Mouse (Mus musculus): ENCODE measurements around the gene Ssbp2. TPM values are rescaled to one million over a fixed set of nuclear protein-coding genes. Genes with fewer than 3 reads are reported as not detected.

Gene Ssbp2
- polyA plus RNA-seq, 1 experiment = 2.5 TPM

DNA sequence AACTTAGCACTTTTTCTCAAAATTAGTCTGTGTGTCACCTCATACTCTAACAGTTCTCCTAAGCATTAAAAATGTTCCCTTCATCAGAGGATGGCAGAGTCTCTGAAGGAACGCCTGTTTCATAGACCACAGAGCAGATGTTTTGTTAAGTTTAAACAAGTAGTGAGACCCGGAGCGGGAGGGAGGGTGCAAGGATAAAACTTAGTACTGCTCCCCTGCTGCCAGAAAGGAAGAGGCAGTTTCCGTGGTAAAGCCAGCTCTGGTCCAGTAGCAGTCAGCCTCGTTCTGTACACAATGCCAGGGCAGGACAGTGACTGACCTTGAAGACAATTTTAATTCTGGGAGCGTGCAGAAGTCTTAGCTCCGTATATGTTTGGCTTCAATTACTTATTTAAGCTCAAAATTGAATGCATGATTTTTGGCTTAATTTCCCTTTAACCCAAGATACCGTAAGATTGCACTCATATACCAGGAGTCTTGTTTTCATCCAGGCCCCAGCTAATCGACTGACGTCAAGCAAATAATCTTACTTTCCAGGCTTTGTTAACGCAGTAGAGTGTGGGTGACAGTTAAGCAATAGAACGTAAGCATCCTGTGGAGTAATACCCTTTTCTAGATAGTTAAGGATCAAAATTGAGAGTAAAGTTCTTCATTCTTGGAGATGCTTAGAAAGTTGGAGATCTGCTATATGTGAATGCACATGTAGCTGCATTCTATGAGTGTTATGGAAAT is 42.7 kb downstream of the Ssbp2 start:
- H3K27me3 ChIP-seq (ENCODE audit: control insufficient read depth) = no peaks in the 10 kb centered on the region
- H3K4me1 ChIP-seq (ENCODE audit: control insufficient read depth) = peaks cover 9% of the 10 kb centered on the region
- TF ChIP-seq TAL1 (IDR thresholded peaks at IDR 0.05; ENCODE audit: low read length) = no peak
- H3K36me3 ChIP-seq (ENCODE audit: control insufficient read depth) = peaks cover 9% of the 10 kb centered on the region
- no peaks in the 10 kb centered on the region for H3K9me3 ChIP-seq (ENCODE audit: control insufficient read depth, low read length)
- no peak overlapping the region for H3K4me3 ChIP-seq (replicated peaks)

DNA sequence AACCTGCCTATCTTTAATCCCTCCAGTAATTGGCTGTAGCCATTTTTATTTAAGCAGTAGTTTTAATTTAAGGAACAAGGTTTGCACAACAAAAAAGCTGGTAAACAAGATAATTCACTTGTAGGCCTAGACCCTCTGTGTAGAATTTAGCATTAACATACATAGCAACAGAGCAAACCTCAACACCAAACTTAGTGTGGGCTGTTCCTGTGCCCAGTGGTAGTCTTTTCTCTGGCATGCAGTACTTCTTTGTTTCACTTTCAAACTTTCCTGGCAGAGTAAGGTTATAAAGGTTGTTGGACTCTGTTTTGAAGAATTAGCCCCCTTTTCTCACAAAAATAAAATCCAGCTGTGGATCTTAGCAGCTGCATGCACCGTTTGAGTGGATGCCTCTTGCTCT is 48.9 kb downstream of the Ssbp2 start:
- no peak for TF ChIP-seq GATA1 (IDR thresholded peaks at IDR 0.05; ENCODE audit: low read length)
- no peak for TF ChIP-seq TAL1 (IDR thresholded peaks at IDR 0.05; ENCODE audit: low read length)
- Histone ChIP-seq H3K27me3 (ENCODE audit: control insufficient read depth) (no peaks in the 10 kb centered on the region), H3K4me3 (replicated peaks) (no peak overlapping the region), H3K4me1 (ENCODE audit: control insufficient read depth) (peaks cover 16% of the 10 kb centered on the region), H3K9me3 (ENCODE audit: control insufficient read depth, low read length) (no peaks in the 10 kb centered on the region), H3K36me3 (ENCODE audit: control insufficient read depth) (no peaks in the 10 kb centered on the region)

DNA sequence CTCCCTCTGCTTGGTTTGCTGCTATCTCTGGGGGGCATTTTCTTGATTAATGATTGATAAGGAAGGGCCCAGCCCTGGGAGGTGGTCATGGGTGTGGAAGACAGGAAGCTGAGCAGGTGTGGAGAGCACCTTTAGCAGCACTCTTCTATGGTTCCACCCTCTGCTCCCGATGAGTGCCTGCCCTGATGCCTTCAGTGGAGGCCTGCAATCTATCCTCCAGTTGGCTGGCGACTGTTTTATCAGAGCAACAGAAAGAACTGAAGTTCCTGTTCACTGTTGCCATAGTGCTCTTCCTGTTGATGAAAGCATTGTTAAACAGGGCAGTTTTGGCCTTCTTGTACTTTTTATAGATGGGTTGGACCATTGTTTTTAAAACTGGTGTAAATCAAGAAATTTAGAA is 49.4 kb downstream of the Ssbp2 start:
- H3K27me3 ChIP-seq (ENCODE audit: control insufficient read depth) = no peaks in the 10 kb centered on the region
- H3K36me3 ChIP-seq (ENCODE audit: control insufficient read depth) = no peaks in the 10 kb centered on the region
- TF ChIP-seq TAL1 (IDR thresholded peaks at IDR 0.05; ENCODE audit: low read length) (no peak), GATA1 (IDR thresholded peaks at IDR 0.05; ENCODE audit: low read length) (no peak)
- H3K4me1 ChIP-seq (ENCODE audit: control insufficient read depth) = peaks cover 16% of the 10 kb centered on the region
- H3K4me3 ChIP-seq (replicated peaks) = no peak overlapping the region
- H3K9me3 ChIP-seq (ENCODE audit: control insufficient read depth, low read length) = no peaks in the 10 kb centered on the region

DNA sequence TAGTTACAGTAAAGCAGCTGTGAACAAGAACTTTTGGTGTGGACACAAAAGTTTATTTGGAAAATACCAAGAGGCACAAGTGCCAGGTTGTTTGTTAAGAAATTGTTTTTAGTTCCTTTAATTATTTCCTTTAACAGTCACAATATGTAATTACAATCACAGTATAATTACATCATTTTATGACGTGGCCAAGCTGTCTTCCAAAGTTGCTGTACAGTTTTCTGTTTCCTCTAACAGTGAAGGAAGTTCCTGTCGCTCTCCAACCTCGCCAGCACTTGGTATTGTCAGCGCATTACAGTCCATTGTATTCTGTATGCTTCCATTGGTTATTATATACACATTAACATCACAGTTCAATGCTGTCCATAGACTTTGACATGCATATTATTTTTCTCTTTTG is 54.9 kb downstream of the Ssbp2 start:
- no peaks in the 10 kb centered on the region; the same call in 1 of the 2 replicates for H3K36me3 ChIP-seq (ENCODE audit: control insufficient read depth)
- H3K4me1 ChIP-seq (ENCODE audit: control insufficient read depth) = peaks cover 12% of the 10 kb centered on the region
- H3K27me3 ChIP-seq (ENCODE audit: control insufficient read depth) = no peaks in the 10 kb centered on the region
- TF ChIP-seq TAL1 (IDR thresholded peaks at IDR 0.05; ENCODE audit: low read length) = no peak
- TF ChIP-seq GATA1 (IDR thresholded peaks at IDR 0.05; ENCODE audit: low read length) = no peak
- H3K9me3 ChIP-seq (ENCODE audit: control insufficient read depth, low read length) = no peaks in the 10 kb centered on the region
- no peak overlapping the region for H3K4me3 ChIP-seq (replicated peaks)

DNA sequence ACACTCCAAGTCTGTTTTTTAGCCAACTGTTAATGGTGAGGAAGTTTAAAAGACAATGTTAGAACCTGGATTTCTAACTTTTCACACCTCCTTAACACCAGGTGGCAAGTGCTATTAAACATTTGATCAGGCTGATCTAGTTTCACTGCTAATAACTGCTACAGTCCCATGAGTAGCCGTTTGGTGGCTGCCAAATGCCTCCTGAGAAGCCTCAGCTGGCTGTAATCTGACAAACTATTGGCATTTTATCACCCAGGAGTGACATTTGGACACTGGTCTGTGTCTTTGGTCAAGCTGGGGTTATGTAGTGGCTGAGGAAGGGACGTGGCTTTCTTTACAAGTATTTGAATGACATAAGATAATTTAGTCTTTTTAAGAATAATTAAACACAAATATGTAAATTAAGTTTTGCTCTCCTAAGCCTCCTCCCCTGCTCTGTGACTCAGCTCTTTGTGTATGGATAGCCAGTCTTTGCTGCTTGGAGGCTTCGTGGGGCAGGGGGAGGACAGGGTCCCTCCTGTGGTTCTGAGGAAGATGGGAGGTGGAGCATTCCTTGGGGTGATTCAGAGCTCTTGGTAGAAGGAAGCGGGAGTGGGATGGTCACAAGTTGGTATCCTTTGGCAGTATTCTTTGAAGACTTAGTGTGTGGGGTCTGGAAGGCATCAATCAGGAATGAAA is 60.1 kb downstream of the Ssbp2 start:
- peaks cover 6% of the 10 kb centered on the region for H3K36me3 ChIP-seq (ENCODE audit: control insufficient read depth)
- H3K4me1 ChIP-seq (ENCODE audit: control insufficient read depth) = peaks cover 24% of the 10 kb centered on the region
- H3K4me3 ChIP-seq (replicated peaks) = no peak overlapping the region
- TF ChIP-seq TAL1 (IDR thresholded peaks at IDR 0.05; ENCODE audit: low read length) (no peak), GATA1 (IDR thresholded peaks at IDR 0.05; ENCODE audit: low read length) (no peak)
- no peaks in the 10 kb centered on the region for H3K9me3 ChIP-seq (ENCODE audit: control insufficient read depth, low read length)
- no peaks in the 10 kb centered on the region for H3K27me3 ChIP-seq (ENCODE audit: control insufficient read depth)

DNA sequence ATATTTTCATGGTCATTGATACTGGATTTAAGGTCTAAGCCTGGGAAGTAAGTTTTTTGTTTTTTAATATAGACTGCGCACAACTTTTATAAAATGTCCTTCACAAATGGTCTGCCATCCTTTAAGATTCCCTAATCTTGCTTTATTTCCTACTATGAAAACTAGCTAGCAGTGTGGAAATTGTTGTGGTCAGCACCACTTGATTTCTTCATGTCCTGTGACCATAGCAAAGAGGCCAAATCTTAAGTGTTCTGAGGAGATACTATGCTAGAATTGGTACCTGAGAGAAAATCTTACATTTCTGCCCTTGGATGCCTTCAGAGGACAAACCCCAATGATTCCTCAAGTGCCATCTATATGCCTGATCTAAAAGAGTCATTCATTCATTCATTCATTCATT is 60.9 kb downstream of the Ssbp2 start:
- Histone ChIP-seq H3K27me3 (ENCODE audit: control insufficient read depth) (no peaks in the 10 kb centered on the region), H3K36me3 (ENCODE audit: control insufficient read depth) (peaks cover 10% of the 10 kb centered on the region), H3K9me3 (ENCODE audit: control insufficient read depth, low read length) (no peaks in the 10 kb centered on the region), H3K4me1 (ENCODE audit: control insufficient read depth) (peaks cover 24% of the 10 kb centered on the region), H3K4me3 (replicated peaks) (no peak overlapping the region)
- TF ChIP-seq GATA1 (IDR thresholded peaks at IDR 0.05; ENCODE audit: low read length) (no peak), TAL1 (IDR thresholded peaks at IDR 0.05; ENCODE audit: low read length) (no peak)

DNA sequence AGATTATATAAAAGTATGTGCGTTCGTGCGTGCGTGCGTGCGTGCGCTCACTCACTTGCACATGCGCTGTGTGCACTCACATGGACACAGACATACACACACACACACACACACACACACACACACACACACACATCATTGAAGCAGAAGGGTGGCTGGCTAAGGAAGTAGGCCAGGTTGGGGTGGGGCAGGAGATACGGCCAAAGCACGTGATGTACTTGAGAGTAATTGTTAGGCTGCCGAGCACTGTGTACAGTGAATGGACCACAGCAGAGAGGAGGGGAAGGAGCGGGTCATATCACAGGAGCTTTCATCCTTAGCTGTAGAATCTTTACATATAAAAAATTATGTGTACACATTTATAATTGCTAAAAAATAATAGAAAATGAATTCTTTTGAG is 66.0 kb downstream of the Ssbp2 start:
- H3K36me3 ChIP-seq (ENCODE audit: control insufficient read depth) = peaks cover 20% of the 10 kb centered on the region
- H3K4me3 ChIP-seq (replicated peaks) = no peak overlapping the region
- H3K27me3 ChIP-seq (ENCODE audit: control insufficient read depth) = no peaks in the 10 kb centered on the region
- TF ChIP-seq TAL1 (IDR thresholded peaks at IDR 0.05; ENCODE audit: low read length) (no peak), GATA1 (IDR thresholded peaks at IDR 0.05; ENCODE audit: low read length) (no peak)
- no peaks in the 10 kb centered on the region for H3K9me3 ChIP-seq (ENCODE audit: control insufficient read depth, low read length)
- peaks cover 7% of the 10 kb centered on the region for H3K4me1 ChIP-seq (ENCODE audit: control insufficient read depth)

DNA sequence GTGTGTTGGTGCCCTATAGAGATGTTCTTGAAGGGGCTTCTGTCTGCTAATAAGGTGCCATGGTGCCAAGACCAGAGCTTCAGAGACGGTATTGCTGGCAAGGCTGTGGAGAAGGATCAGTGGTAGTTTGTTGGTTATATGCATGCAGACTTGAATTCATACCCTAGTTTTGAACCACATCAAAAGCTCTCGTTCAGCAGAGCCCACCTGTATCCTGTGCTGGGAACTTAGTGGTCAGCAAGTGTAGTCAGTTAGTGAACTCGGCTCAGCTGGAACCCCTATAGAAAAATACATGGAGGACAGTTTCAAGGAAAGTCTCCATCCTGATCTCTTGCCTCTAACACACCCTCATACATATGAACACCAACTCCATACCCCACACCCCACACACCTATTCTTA is 69.7 kb downstream of the Ssbp2 start:
- Histone ChIP-seq H3K27me3 (ENCODE audit: control insufficient read depth) (no peaks in the 10 kb centered on the region), H3K9me3 (ENCODE audit: control insufficient read depth, low read length) (no peaks in the 10 kb centered on the region; the same call in 1 of the 2 replicates), H3K4me3 (replicated peaks) (no peak overlapping the region), H3K36me3 (ENCODE audit: control insufficient read depth) (peaks cover 35% of the 10 kb centered on the region), H3K4me1 (ENCODE audit: control insufficient read depth) (peaks cover 1% of the 10 kb centered on the region)
- TF ChIP-seq GATA1 (IDR thresholded peaks at IDR 0.05; ENCODE audit: low read length) (no peak), TAL1 (IDR thresholded peaks at IDR 0.05; ENCODE audit: low read length) (no peak)

DNA sequence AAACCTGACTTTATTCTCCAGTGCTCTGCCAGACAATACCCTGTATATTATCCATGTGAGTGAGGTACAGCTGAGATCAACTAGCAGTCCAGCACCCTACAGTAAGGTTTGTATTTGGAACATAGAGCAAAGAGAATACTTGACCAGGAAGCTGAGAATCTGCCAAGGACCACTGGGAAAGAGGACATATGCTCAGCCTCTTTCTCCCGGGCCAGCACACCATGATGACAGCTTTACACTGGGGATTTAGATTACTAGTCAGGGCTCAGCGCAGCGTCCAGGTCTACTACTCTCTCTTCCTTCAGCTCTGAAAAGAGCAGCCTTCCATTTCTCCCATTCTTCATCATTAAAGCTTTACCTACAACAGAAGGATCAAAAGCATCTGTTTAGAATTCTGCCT is 76.6 kb downstream of the Ssbp2 start:
- Histone ChIP-seq H3K9me3 (ENCODE audit: control insufficient read depth, low read length) (no peaks in the 10 kb centered on the region; the same call in 1 of the 2 replicates), H3K36me3 (ENCODE audit: control insufficient read depth) (peaks cover 50% of the 10 kb centered on the region), H3K4me1 (ENCODE audit: control insufficient read depth) (peaks cover 37% of the 10 kb centered on the region), H3K27me3 (ENCODE audit: control insufficient read depth) (no peaks in the 10 kb centered on the region), H3K4me3 (replicated peaks) (no peak overlapping the region)
- TF ChIP-seq TAL1 (IDR thresholded peaks at IDR 0.05; ENCODE audit: low read length) (no peak), GATA1 (IDR thresholded peaks at IDR 0.05; ENCODE audit: low read length) (no peak)

All from erythroblast, embryonic 14.5 days (primary cell).